Mouse (Mus musculus): ENCODE measurements around the gene Gm26992. TPM values are rescaled to one million over a fixed set of nuclear protein-coding genes. Genes with fewer than 3 reads are reported as not detected.
A peak's percentile ranks its signal among the peaks of the same experiment; 100 is the strongest.

Gm26992 gene
- polyA plus RNA-seq, 1 experiment from 2014 or later = not detected

GRCm38 (mm10) chrX:103529185-103529584, 107.4 kb downstream of the Gm26992 start:
- ATAC-seq = peak; percentile 53; the same call in 1 of the 2 replicates

More at GRCm38 (mm10) chrX:103529185-103529584, 107.4 kb downstream of the Gm26992 start:
- Histone ChIP-seq H3K9ac (replicated peaks) (no peak overlapping the region; the same call in 1 of the 2 replicates), H3K27ac (no peak overlapping the region), H3K4me3 (replicated peaks) (peak overlapping the region; percentile 9; the same call in 1 of the 2 replicates), H3K4me1 (replicated peaks) (peaks cover 21% of the 10 kb centered on the region), H3K36me3 (no peaks in the 10 kb centered on the region), H3K4me2 (replicated peaks) (peak overlapping the region; percentile 42), H3K9me3 (no peaks in the 10 kb centered on the region), H3K27me3 (no peaks in the 10 kb centered on the region)
- WGBS = 2% methylated on average over 20 of the region's 23 CpGs

Other genes starting within 250 kb of the Gm26992 start
- 62.5 and 71.8 TPM in 2 replicates for gene Nap1l2, start 235.4 kb upstream of the Gm26992 start, polyA plus RNA-seq (2015; fragmentation: Nextera tagmentation; extraction: Ambion mirVana)
- not detected in 2 replicates for gene Cdx4, start 100.6 kb upstream of the Gm26992 start, polyA plus RNA-seq (2015; fragmentation: Nextera tagmentation; extraction: Ambion mirVana)
- 8.4 and 8.9 TPM in 2 replicates for gene Chic1, start 65.5 kb upstream of the Gm26992 start, polyA plus RNA-seq (2015; fragmentation: Nextera tagmentation; extraction: Ambion mirVana)
- 0.34 and 0.35 TPM in 2 replicates for gene Tsx, start 7.5 kb upstream of the Gm26992 start, polyA plus RNA-seq (2015; fragmentation: Nextera tagmentation; extraction: Ambion mirVana)
- gene Zcchc13, start 208.6 kb downstream of the Gm26992 start, polyA plus RNA-seq (2015; fragmentation: Nextera tagmentation; extraction: Ambion mirVana) = not detected in 2 replicates

Data from midbrain, embryonic 13.5 days (tissue).